Mouse (Mus musculus): ENCODE results near the gene Lrp2bp. TPM values are rescaled to one million over a fixed set of nuclear protein-coding genes. Genes with fewer than 3 reads are reported as not detected.

The Lrp2bp gene
- polyA plus RNA-seq (2015; fragmentation: Nextera tagmentation; extraction: Ambion mirVana): 0.80 and 1.2 TPM in 2 replicates

DNA sequence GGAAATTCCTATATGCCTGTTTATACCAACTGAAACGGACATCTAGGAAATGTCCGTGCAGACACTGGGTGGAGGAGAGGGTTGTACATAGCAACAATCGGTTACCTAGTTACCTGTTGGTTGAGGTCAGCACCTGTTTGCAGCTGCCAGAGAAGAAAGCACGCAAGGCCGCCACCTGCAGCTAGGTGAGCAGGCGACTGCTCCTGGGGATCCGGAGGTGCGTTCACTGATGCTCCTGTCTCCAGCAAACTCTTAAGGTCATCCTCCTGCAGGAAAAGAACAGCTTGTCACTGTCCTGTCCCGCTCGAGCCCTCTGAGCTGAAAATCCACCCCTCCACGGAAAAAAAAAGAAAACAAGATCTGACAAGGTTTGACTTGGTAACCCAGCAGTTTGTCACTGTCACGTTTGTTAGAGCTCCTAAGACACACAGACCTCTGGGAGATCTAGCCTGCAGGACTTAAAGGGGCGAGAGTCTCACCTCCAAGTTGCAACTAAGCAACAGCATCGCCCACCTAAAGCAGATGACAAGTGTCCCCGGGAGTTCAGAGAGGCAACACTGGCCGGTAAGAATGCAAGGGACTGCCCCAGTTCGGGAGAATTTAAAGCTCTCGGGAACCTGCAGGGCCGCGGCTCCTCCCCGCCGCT, at the start of gene Lrp2bp:
Gene Lrp2bp (plus strand): TSS at position 166 of the 646 bp plus-strand sequence.
- 3% methylated on average over 21 of the region's 22 CpGs for WGBS
- Histone ChIP-seq H3K4me2 (ENCODE audit: low read depth, low read length) (peak within 1 kb of the TSS; percentile 87), H3K27ac (ENCODE audit: low read length) (peak within 1 kb of the TSS; percentile 96), H3K9ac (ENCODE audit: low read length) (peak within 1 kb of the TSS; percentile 78), H3K9me3 (ENCODE audit: control insufficient read depth, low read length) (no peaks in the 10 kb centered on the region), H3K36me3 (ENCODE audit: control insufficient read depth, insufficient read depth, low read length) (peaks cover 13% of the 10 kb centered on the region), H3K27me3 (ENCODE audit: control insufficient read depth, insufficient read depth, low read depth, low read length) (no peaks in the 10 kb centered on the region), H3K4me3 (ENCODE audit: low read length) (peak within 1 kb of the TSS; percentile 66), H3K4me1 (replicated peaks; ENCODE audit: control insufficient read depth, insufficient read depth, low read length) (peaks cover 5% of the 10 kb centered on the region; the same call in 1 of the 2 replicates)
- peak; percentile 1; the same call in 1 of the 2 replicates for ATAC-seq (ENCODE audit: low read depth)

DNA sequence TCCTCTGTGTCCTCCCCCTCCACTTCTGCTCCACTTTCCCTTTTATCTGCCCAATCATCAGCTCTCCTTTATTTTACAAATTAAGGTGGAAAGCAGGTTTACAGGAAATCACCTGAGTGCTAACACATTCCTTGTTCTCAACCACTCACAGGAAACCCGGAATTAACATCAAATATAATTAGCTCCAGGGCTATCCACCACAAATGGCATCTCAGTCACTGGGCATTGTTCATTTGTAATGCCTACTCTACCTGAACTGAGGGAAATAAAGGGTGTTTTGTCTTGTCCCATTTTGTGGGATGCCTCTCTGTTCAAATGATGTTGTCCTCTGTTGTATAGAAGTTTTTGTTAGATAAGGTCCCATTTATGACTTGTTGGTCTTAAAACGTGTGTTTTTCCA, 48.5 kb upstream of the Lrp2bp start:
- WGBS: 48% methylated on average over 2 of the region's 2 CpGs
- Histone ChIP-seq H3K9me3 (ENCODE audit: control insufficient read depth, low read length) (no peaks in the 10 kb centered on the region), H3K27ac (ENCODE audit: low read length) (no peak overlapping the region), H3K4me3 (ENCODE audit: low read length) (no peak overlapping the region), H3K36me3 (ENCODE audit: control insufficient read depth, insufficient read depth, low read length) (no peaks in the 10 kb centered on the region), H3K4me2 (ENCODE audit: low read depth, low read length) (no peak overlapping the region), H3K4me1 (replicated peaks; ENCODE audit: control insufficient read depth, insufficient read depth, low read length) (no peaks in the 10 kb centered on the region), H3K9ac (ENCODE audit: low read length) (no peak overlapping the region), H3K27me3 (ENCODE audit: control insufficient read depth, insufficient read depth, low read depth, low read length) (no peaks in the 10 kb centered on the region)
- ATAC-seq (ENCODE audit: low read depth): no peak

DNA sequence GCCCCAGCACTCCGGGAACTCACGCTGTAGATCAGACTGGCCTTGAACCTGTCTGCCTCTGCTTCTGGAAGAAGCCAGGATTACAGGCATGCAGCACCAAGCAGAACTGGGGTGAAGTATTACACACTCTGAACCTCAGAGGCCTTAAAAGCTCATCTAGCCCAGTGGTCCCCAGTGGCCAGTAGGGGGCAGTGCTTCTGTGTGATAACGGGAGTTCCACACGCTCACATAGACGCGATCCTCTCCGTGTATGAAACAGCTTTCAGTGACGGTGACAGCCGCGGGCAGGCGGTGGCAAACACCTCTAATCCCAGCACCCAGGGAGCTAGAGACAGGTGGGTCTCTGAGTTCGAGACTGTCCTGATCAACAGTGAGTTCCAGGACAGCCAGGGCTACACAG, 28.2 kb upstream of the Lrp2bp start:
- Histone ChIP-seq H3K36me3 (ENCODE audit: control insufficient read depth, insufficient read depth, low read length) (peaks cover 3% of the 10 kb centered on the region; the same call in 1 of the 2 replicates), H3K9me3 (ENCODE audit: control insufficient read depth, low read length) (peaks cover 7% of the 10 kb centered on the region; the same call in 1 of the 2 replicates), H3K4me1 (replicated peaks; ENCODE audit: control insufficient read depth, insufficient read depth, low read length) (peaks cover under 1% of the 10 kb centered on the region), H3K4me3 (ENCODE audit: low read length) (no peak overlapping the region), H3K9ac (ENCODE audit: low read length) (no peak overlapping the region), H3K27ac (ENCODE audit: low read length) (no peak overlapping the region), H3K4me2 (ENCODE audit: low read depth, low read length) (no peak overlapping the region), H3K27me3 (ENCODE audit: control insufficient read depth, insufficient read depth, low read depth, low read length) (no peaks in the 10 kb centered on the region)
- WGBS: 93% methylated on average over 12 of the region's 12 CpGs
- ATAC-seq (ENCODE audit: low read depth): no peak

DNA sequence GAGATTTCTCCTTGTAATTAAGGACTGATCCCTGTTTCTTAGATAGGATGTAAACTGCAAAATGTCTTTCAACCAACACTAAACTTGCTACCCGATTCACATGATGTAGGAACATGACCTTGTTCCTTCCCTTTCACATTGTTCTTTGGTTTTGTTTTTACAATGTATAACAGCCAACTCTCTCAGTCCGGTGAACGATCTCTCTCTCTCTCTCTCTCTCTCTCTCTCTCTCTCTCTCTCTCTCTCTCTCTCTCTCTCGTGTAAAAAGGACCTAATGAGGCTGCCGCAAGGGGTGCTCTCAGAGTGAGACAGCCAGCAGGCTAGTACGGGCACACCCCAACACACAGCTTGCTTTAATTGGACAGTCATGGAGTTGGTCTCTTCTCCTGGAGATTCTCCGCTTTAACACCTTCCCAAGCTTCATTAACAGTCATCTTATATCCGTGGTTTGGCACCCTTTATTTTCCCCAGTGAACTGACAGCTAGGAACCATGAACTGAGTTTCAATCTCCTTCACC, 25.1 kb upstream of the Lrp2bp start:
- peak overlapping the region; percentile 79; the same call in 1 of the 2 replicates for H3K27ac ChIP-seq (ENCODE audit: low read length)
- H3K4me2 ChIP-seq (ENCODE audit: low read depth, low read length): peak overlapping the region; percentile 83
- H3K36me3 ChIP-seq (ENCODE audit: control insufficient read depth, insufficient read depth, low read length): peaks cover 10% of the 10 kb centered on the region
- peak overlapping the region; percentile 88; the same call in 1 of the 2 replicates for H3K4me3 ChIP-seq (ENCODE audit: low read length)
- ATAC-seq (ENCODE audit: low read depth): no peak
- H3K27me3 ChIP-seq (ENCODE audit: control insufficient read depth, insufficient read depth, low read depth, low read length): no peaks in the 10 kb centered on the region
- 71% methylated on average over 8 of the region's 8 CpGs for WGBS
- peaks cover 7% of the 10 kb centered on the region; the same call in 1 of the 2 replicates for H3K9me3 ChIP-seq (ENCODE audit: control insufficient read depth, low read length)
- peaks cover 6% of the 10 kb centered on the region for H3K4me1 ChIP-seq (replicated peaks; ENCODE audit: control insufficient read depth, insufficient read depth, low read length)
- H3K9ac ChIP-seq (ENCODE audit: low read length): peak overlapping the region; percentile 77; the same call in 1 of the 2 replicates

DNA sequence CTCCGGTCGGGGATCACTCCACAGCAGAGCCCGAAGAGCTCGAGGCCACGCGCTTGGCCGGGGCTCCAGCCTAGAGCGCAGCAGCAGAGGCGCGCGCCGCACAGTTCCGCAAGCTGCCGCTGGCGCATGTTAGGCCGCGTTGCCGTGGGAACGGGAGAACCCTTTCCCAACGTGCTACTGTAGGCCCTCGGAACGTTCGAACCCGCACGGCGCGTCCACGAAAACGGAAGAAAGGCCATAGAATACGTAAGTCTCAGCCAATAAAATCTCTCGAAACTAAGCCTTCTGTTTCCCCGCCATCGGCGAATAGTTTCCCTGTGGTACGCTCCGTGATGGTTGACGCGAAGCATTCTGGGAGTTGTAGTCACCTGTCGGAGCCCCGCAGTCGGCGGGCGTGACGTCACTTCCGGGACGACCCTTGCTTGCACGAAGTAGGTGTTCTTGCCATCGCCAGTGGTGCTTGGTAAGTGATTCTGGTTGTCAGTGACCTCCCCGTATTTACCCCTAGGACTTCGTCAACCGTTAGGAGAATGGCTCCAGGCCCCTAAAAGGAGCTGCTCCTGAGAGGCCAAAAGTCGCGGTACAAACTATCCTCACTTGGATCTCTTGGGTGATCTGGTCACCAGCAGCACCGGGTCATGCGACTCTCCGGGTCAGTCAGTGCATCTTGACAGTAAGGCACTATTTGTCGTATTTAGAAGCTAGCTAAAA, 23.8 kb upstream of the Lrp2bp start, which contains the start of the genes 1700029J07Rik and Ufsp2:
Gene 1700029J07Rik (minus strand): TSS at position 127 of the 711 bp plus-strand sequence.
Gene Ufsp2 (plus strand): TSS at position 403 of the 711 bp plus-strand sequence.
- peak within 1 kb of the TSS; percentile 79 for H3K27ac ChIP-seq (ENCODE audit: low read length)
- ATAC-seq (ENCODE audit: low read depth): peak; percentile 98
- peak within 1 kb of the TSS; percentile 83 for H3K4me2 ChIP-seq (ENCODE audit: low read depth, low read length)
- WGBS: under 1% methylated on average over 57 of the region's 57 CpGs
- peaks cover 7% of the 10 kb centered on the region; the same call in 1 of the 2 replicates for H3K9me3 ChIP-seq (ENCODE audit: control insufficient read depth, low read length)
- peak within 1 kb of the TSS; percentile 77 for H3K9ac ChIP-seq (ENCODE audit: low read length)
- H3K4me1 ChIP-seq (replicated peaks; ENCODE audit: control insufficient read depth, insufficient read depth, low read length): peaks cover 6% of the 10 kb centered on the region
- H3K4me3 ChIP-seq (ENCODE audit: low read length): peak within 1 kb of the TSS; percentile 88
- peaks cover 10% of the 10 kb centered on the region for H3K36me3 ChIP-seq (ENCODE audit: control insufficient read depth, insufficient read depth, low read length)
- H3K27me3 ChIP-seq (ENCODE audit: control insufficient read depth, insufficient read depth, low read depth, low read length): no peaks in the 10 kb centered on the region

DNA sequence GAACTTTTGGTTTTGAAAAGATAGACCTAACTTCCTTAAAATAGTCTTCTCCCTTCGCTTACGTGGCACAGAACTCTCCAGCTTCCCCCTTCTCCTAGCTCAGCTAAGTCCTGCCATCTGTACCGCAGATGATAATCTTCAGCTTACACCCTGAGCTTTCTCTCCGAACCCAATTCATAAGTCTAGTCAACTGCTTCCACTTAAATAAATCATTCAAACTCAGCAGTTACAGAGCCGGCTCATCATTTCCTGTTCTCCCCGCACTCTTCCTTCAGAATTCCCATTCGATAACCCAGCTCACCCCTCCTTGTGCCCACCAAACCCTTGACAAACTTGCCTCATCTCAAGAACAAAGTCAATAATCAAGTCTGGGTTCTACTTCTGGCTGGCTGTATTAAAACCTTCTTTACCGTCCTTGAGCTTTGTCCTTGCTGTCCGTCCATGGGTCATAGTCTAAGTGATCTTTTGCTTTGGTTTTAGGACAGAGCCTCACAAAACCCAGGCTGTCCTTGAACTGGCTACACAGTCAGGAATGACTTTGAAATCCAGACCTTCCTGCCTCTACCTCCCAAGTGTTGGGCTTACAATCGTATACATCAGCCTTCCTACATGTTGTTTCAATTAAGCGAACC, 23.1 kb upstream of the Lrp2bp start:
- Histone ChIP-seq H3K4me1 (replicated peaks; ENCODE audit: control insufficient read depth, insufficient read depth, low read length) (peaks cover 6% of the 10 kb centered on the region), H3K36me3 (ENCODE audit: control insufficient read depth, insufficient read depth, low read length) (peaks cover 12% of the 10 kb centered on the region), H3K27ac (ENCODE audit: low read length) (peak overlapping the region; percentile 75), H3K27me3 (ENCODE audit: control insufficient read depth, insufficient read depth, low read depth, low read length) (no peaks in the 10 kb centered on the region), H3K4me3 (ENCODE audit: low read length) (peak overlapping the region; percentile 88), H3K9me3 (ENCODE audit: control insufficient read depth, low read length) (peaks cover 4% of the 10 kb centered on the region; the same call in 1 of the 2 replicates), H3K9ac (ENCODE audit: low read length) (peak overlapping the region; percentile 77), H3K4me2 (ENCODE audit: low read depth, low read length) (peak overlapping the region; percentile 83)
- ATAC-seq (ENCODE audit: low read depth): peak; percentile 17; the same call in 1 of the 2 replicates
- WGBS: 46% methylated on average over 11 of the region's 11 CpGs

DNA sequence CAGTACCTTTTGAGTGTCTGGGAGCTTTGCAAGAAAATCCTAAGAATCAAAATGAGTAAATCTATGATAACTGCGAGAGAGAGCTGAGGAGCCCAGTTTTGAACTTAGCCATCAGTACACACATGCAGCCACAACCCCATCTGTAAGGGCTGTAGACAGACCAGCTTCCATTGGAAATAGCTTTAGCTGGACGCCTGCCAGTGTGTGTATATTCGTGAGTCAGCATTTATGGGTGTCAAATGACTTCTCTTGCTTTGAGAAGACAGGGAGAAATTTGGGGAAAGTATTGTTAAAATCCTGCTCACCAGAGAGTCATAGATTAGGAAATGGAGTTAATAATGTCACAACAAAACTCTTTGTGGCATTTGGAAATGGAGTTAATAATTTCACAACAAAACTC, 12.4 kb upstream of the Lrp2bp start:
- ATAC-seq (ENCODE audit: low read depth): no peak
- Histone ChIP-seq H3K4me2 (ENCODE audit: low read depth, low read length) (no peak overlapping the region), H3K4me1 (replicated peaks; ENCODE audit: control insufficient read depth, insufficient read depth, low read length) (no peaks in the 10 kb centered on the region), H3K27me3 (ENCODE audit: control insufficient read depth, insufficient read depth, low read depth, low read length) (no peaks in the 10 kb centered on the region), H3K4me3 (ENCODE audit: low read length) (no peak overlapping the region), H3K36me3 (ENCODE audit: control insufficient read depth, insufficient read depth, low read length) (peaks cover 22% of the 10 kb centered on the region), H3K27ac (ENCODE audit: low read length) (no peak overlapping the region), H3K9me3 (ENCODE audit: control insufficient read depth, low read length) (no peaks in the 10 kb centered on the region), H3K9ac (ENCODE audit: low read length) (no peak overlapping the region)
- 43% methylated on average over 3 of the region's 3 CpGs for WGBS

DNA sequence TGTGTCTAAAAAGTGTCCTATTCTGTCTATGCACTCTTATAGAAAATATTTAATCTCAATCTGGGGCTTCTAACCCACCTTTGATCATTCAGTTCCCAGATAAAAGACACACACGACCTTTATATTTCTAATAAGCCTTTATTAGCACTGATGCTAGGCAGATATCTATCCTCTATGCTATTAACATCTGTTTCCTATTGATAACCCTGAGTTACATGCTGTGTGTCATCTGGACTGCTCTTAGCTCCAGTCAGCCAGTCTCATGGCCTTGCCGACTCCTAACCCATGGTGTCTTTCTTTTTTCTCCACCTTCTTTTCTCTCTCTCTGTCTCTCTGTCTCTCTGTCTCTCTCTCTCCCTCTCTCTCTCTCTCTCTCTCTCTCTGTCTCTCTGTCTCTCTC, 10.9 kb upstream of the Lrp2bp start:
- Histone ChIP-seq H3K4me2 (ENCODE audit: low read depth, low read length) (no peak overlapping the region), H3K4me1 (replicated peaks; ENCODE audit: control insufficient read depth, insufficient read depth, low read length) (no peaks in the 10 kb centered on the region), H3K27ac (ENCODE audit: low read length) (no peak overlapping the region), H3K36me3 (ENCODE audit: control insufficient read depth, insufficient read depth, low read length) (peaks cover 13% of the 10 kb centered on the region; the same call in 1 of the 2 replicates), H3K27me3 (ENCODE audit: control insufficient read depth, insufficient read depth, low read depth, low read length) (no peaks in the 10 kb centered on the region), H3K4me3 (ENCODE audit: low read length) (no peak overlapping the region), H3K9me3 (ENCODE audit: control insufficient read depth, low read length) (no peaks in the 10 kb centered on the region), H3K9ac (ENCODE audit: low read length) (no peak overlapping the region)
- no peak for ATAC-seq (ENCODE audit: low read depth)
- 49% methylated on average over 2 of the region's 2 CpGs for WGBS

Measured in lung, embryonic 16.5 days (tissue).